Mouse (Mus musculus) midbrain, postnatal 0 days (tissue): ENCODE results near the gene Antxrl. TPM values are rescaled to one million over a fixed set of nuclear protein-coding genes. Genes with fewer than 3 reads are reported as not detected.

Experiments
- ATAC-seq: fragments of 200-750 bp; cut with Nextera tagmentation; 2 replicates; pipeline ENCODE4 v1.8.0; 2017; ENCODE audit warnings: moderate number of reproducible peaks, mild to moderate bottlenecking, moderate TSS enrichment, moderate library complexity; ENCODE audit not compliant: low FRiP score
- DNase-seq: peaks from one replicate; pipeline ENCODE4 v3.0.0-alpha.2; 2015; ENCODE audit warnings: low spot score
- H3K27ac ChIP-seq: fragments of 300-500 bp; sonication (generic); 2 replicates; pipeline ENCODE4 v1.5.1; 2014; ENCODE audit warnings: low read depth, mild to moderate bottlenecking, low read length, mixed read lengths
- H3K27me3 ChIP-seq: fragments of 300-500 bp; sonication (generic); 2 replicates; pipeline ENCODE4 v1.6.1; 2014; ENCODE audit warnings: low read length, control low read depth, mixed read lengths; ENCODE audit not compliant: insufficient read depth
- H3K36me3 ChIP-seq: fragments of 300-500 bp; sonication (generic); 2 replicates; pipeline ENCODE4 v1.6.1; 2014; ENCODE audit warnings: low read length, control low read depth, mixed read lengths; ENCODE audit not compliant: insufficient read depth
- H3K4me1 ChIP-seq: fragments of 300-500 bp; sonication (generic); 2 replicates; pipeline ENCODE4 v1.6.1; 2014; ENCODE audit warnings: mild to moderate bottlenecking, control low read depth, antibody characterized with exemption, low read length, mixed read lengths; ENCODE audit not compliant: insufficient read depth
- H3K4me2 ChIP-seq: fragments of 300-500 bp; sonication (generic); 2 replicates; pipeline ENCODE4 v1.6.1; 2014; ENCODE audit warnings: low read depth, mild to moderate bottlenecking, low read length, mixed read lengths; ENCODE audit not compliant: poor library complexity, severe bottlenecking
- H3K4me3 ChIP-seq: fragments of 300-500 bp; sonication (generic); 2 replicates; pipeline ENCODE4 v1.5.1; 2014; ENCODE audit warnings: low read depth, mild to moderate bottlenecking, low read length, moderate library complexity
- H3K9ac ChIP-seq: fragments of 300-500 bp; sonication (generic); replicated peaks from 2 replicates; pipeline ENCODE4 v1.6.1; 2014; ENCODE audit warnings: mild to moderate bottlenecking, low read length, moderate library complexity, mixed read lengths; ENCODE audit not compliant: poor library complexity, severe bottlenecking
- H3K9me3 ChIP-seq: fragments of 300-500 bp; sonication (generic); 2 replicates; pipeline ENCODE4 v1.6.1; 2016; ENCODE audit warnings: low read length, control low read depth
- CTCF ChIP-seq: IDR thresholded peaks from 2 replicates; pipeline ENCODE4 v1.5.1; 2016; ENCODE audit warnings: antibody characterized with exemption, mild to moderate bottlenecking
- WGBS: fragments of 180-500 bp; shearing (Covaris S2); extraction: QIAGEN DNeasy Blood & Tissue Kit; methylation state at CpG from one replicate; pipeline ENCODE4 v1.1.7; 2014; 5-methylcytosine and 5-hydroxymethylcytosine counted together
- polyA plus RNA-seq: library from polyadenylated mRNA; unstranded; fragments of >200 nt; fragmentation: Nextera tagmentation; extraction: Ambion mirVana; gene quantifications from 2 replicates; pipeline ENCODE4 v1.2.1, GENCODE M21; 2015
- total RNA-seq: library from RNA; depleted of rRNA; stranded (reverse); fragments of >200 nt; gene quantifications from 2 replicates; pipeline ENCODE4 v1.2.3, GENCODE M21; 2014

The Antxrl gene
- total and polyA plus RNA-seq, 2 experiments from 2014 or later, result not detected

- no peak overlapping the region for H3K9ac ChIP-seq
- no peaks in the 10 kb centered on the region for H3K4me1 ChIP-seq
- TF ChIP-seq CTCF, result no peak
- no peaks in the 10 kb centered on the region for H3K9me3 ChIP-seq
- ATAC-seq (no peak), DNase-seq (no peak)
- H3K36me3 ChIP-seq, result no peaks in the 10 kb centered on the region
- no peak overlapping the region for H3K4me2 ChIP-seq
- 81% methylated on average over 5 of the region's 5 CpGs for WGBS
- H3K4me3 ChIP-seq, result no peak overlapping the region
- H3K27me3 ChIP-seq, result no peaks in the 10 kb centered on the region
- H3K27ac ChIP-seq, result no peak overlapping the region
Measured at GRCm38 (mm10) chr14:34091475-34091874, 39.0 kb downstream of the Antxrl start.

- Histone ChIP-seq H3K4me2 (no peak overlapping the region), H3K27me3 (no peaks in the 10 kb centered on the region), H3K36me3 (no peaks in the 10 kb centered on the region), H3K27ac (no peak overlapping the region), H3K4me3 (no peak overlapping the region), H3K4me1 (no peaks in the 10 kb centered on the region), H3K9ac (no peak overlapping the region), H3K9me3 (no peaks in the 10 kb centered on the region)
- TF ChIP-seq CTCF, result no peak
- no peak for DNase-seq
- no peak for ATAC-seq
- 90% methylated on average over 1 of the region's 1 CpGs for WGBS
Measured at GRCm38 (mm10) chr14:34092856-34093255, 40.3 kb downstream of the Antxrl start.

- Histone ChIP-seq H3K9me3 (no peaks in the 10 kb centered on the region), H3K9ac (no peak overlapping the region), H3K4me2 (no peak overlapping the region), H3K27ac (no peak overlapping the region), H3K27me3 (no peaks in the 10 kb centered on the region), H3K4me3 (no peak overlapping the region), H3K4me1 (no peaks in the 10 kb centered on the region), H3K36me3 (no peaks in the 10 kb centered on the region)
- no peak for ATAC-seq
- 80% methylated on average over 5 of the region's 5 CpGs for WGBS
- no peak for DNase-seq
- no peak for TF ChIP-seq CTCF
Measured at GRCm38 (mm10) chr14:34096161-34096560, 43.7 kb downstream of the Antxrl start.

GRCm38 (mm10) chr14:34102601-34103000, 50.1 kb downstream of the Antxrl start, which contains the start of gene A630023A22Rik:
A630023A22Rik (minus strand) TSS chr14:34102754.
- H3K27ac ChIP-seq, result no peak within 1 kb of the TSS
- no peak within 1 kb of the TSS for H3K4me2 ChIP-seq
- H3K9me3 ChIP-seq, result no peaks in the 10 kb centered on the region
- TF ChIP-seq CTCF, result no peak
- WGBS, result 83% methylated on average over 5 of the region's 5 CpGs
- DNase-seq (no peak), ATAC-seq (no peak)
- no peak within 1 kb of the TSS for H3K4me3 ChIP-seq
- no peaks in the 10 kb centered on the region for H3K4me1 ChIP-seq
- H3K9ac ChIP-seq, result no peak within 1 kb of the TSS
- no peaks in the 10 kb centered on the region for H3K36me3 ChIP-seq
- no peaks in the 10 kb centered on the region for H3K27me3 ChIP-seq

GRCm38 (mm10) chr14:34103855-34104254, 51.3 kb downstream of the Antxrl start:
- no peaks in the 10 kb centered on the region for H3K27me3 ChIP-seq
- ATAC-seq (no peak), DNase-seq (no peak)
- no peak overlapping the region for H3K4me2 ChIP-seq
- WGBS, result 88% methylated on average over 3 of the region's 3 CpGs
- TF ChIP-seq CTCF, result no peak
- no peak overlapping the region for H3K9ac ChIP-seq
- H3K36me3 ChIP-seq, result no peaks in the 10 kb centered on the region
- no peak overlapping the region for H3K4me3 ChIP-seq
- no peak overlapping the region for H3K27ac ChIP-seq
- H3K9me3 ChIP-seq, result no peaks in the 10 kb centered on the region
- H3K4me1 ChIP-seq, result no peaks in the 10 kb centered on the region

GRCm38 (mm10) chr14:34104892-34105291, 52.4 kb downstream of the Antxrl start:
- DNase-seq (peak; percentile 73), ATAC-seq (0 out of 2 replicates have a peak, but pooled peaks have one; percentile 20)
- no peaks in the 10 kb centered on the region for H3K27me3 ChIP-seq
- no peak overlapping the region for H3K9ac ChIP-seq
- H3K27ac ChIP-seq, result no peak overlapping the region
- H3K4me1 ChIP-seq, result no peaks in the 10 kb centered on the region
- peak; percentile 75 for TF ChIP-seq CTCF
- WGBS, result 23% methylated on average over 8 of the region's 8 CpGs
- no peaks in the 10 kb centered on the region for H3K9me3 ChIP-seq
- H3K36me3 ChIP-seq, result no peaks in the 10 kb centered on the region
- H3K4me3 ChIP-seq, result no peak overlapping the region
- H3K4me2 ChIP-seq, result no peak overlapping the region
